Mouse (Mus musculus): ENCODE results near the gene Tnrc6b. TPM values are rescaled to one million over a fixed set of nuclear protein-coding genes. Genes with fewer than 3 reads are reported as not detected.

Gene Tnrc6b
- polyA plus RNA-seq, 1 experiment = 8.9 TPM

DNA sequence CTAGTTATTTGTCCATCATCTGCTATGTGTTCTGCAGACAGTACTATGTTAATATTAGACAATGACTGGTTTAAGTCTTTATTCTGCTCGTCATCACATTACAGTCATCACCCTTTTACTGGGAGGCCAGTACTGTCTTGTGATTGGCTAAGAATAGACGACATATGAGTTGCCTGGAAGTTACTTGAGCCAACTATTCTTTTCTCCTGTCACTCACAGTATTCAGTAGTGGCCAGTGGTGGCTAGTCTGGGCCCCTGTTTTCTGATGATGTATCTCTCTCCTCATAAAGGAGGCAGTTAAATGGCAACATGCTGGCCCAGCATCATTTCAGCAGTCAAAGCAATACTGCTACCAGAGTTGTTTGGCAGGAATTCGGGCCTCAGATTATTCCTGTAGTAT, 163.6 kb downstream of the Tnrc6b start:
- Histone ChIP-seq H3ac (ENCODE audit: control insufficient read depth, insufficient read length) (no peak overlapping the region), H3K27me3 (ENCODE audit: control insufficient read depth, insufficient read depth, insufficient read length) (no peaks in the 10 kb centered on the region), H3K79me2 (ENCODE audit: control insufficient read depth, insufficient read depth) (no peaks in the 10 kb centered on the region), H3K36me3 (ENCODE audit: control insufficient read depth, insufficient read depth) (peaks cover 32% of the 10 kb centered on the region), H3K4me3 (no peak overlapping the region), H3K4me2 (ENCODE audit: low read depth) (no peak overlapping the region)
- no peak for TF ChIP-seq REST (IDR thresholded peaks at IDR 0.05; ENCODE audit: insufficient read depth, insufficient read length)
- TF ChIP-seq CEBPB (IDR thresholded peaks at IDR 0.05; ENCODE audit: insufficient read depth, poor library complexity, severe bottlenecking) = no peak
- no peak for TF ChIP-seq MAX (IDR thresholded peaks at IDR 0.05; ENCODE audit: low read depth)
- no peak for TF ChIP-seq E2F4 (IDR thresholded peaks at IDR 0.05; ENCODE audit: insufficient read depth)
- no peak for TF ChIP-seq POLR2A (IDR thresholded peaks at IDR 0.05; ENCODE audit: insufficient read length, low read depth)
- TF ChIP-seq USF1 (IDR thresholded peaks at IDR 0.05; ENCODE audit: low read depth) = no peak
- TF ChIP-seq MYOG (IDR thresholded peaks at IDR 0.05; ENCODE audit: control insufficient read depth in 1 of 3, insufficient read depth in 1 of 3, insufficient read length in 2 of 3, low read depth in 2 of 3) = no peak
- TF ChIP-seq POLR2AphosphoS2 (IDR thresholded peaks at IDR 0.05; ENCODE audit: insufficient read length, low read depth) = no peak
- TF ChIP-seq SRF (IDR thresholded peaks at IDR 0.05; ENCODE audit: control insufficient read depth, insufficient read length, low read depth) = no peak
- TF ChIP-seq TCF12 (IDR thresholded peaks at IDR 0.05; ENCODE audit: insufficient read depth, poor library complexity, severe bottlenecking) = no peak
- TF ChIP-seq MYOD1 (IDR thresholded peaks at IDR 0.05; ENCODE audit: control insufficient read depth in 1 of 3, insufficient read length in 2 of 3, low read depth in 2 of 3) = no peak
- no peak for TF ChIP-seq TCF3 (IDR thresholded peaks at IDR 0.05; ENCODE audit: insufficient read length, low read depth)

DNA sequence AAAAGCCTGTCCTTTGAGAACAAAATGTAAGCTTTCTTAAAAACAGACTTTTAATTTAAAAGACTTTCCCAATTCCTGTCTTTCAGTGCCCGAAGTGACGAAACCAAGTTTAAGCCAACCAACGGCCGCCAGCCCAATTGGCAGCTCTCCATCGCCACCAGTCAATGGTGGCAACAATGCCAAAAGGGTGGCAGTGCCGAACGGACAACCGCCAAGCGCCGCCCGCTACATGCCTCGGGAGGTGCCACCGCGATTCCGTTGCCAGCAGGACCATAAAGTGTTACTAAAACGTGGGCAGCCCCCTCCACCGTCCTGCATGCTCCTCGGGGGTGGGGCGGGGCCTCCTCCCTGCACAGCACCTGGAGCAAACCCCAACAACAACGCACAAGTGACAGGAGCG, 165.1 kb downstream of the Tnrc6b start:
- peaks cover 39% of the 10 kb centered on the region for H3K36me3 ChIP-seq (ENCODE audit: control insufficient read depth, insufficient read depth)
- H3K27me3 ChIP-seq (ENCODE audit: control insufficient read depth, insufficient read depth, insufficient read length) = no peaks in the 10 kb centered on the region
- H3K4me3 ChIP-seq = no peak overlapping the region
- no peaks in the 10 kb centered on the region for H3K79me2 ChIP-seq (ENCODE audit: control insufficient read depth, insufficient read depth)
- H3ac ChIP-seq (ENCODE audit: control insufficient read depth, insufficient read length) = no peak overlapping the region
- no peak overlapping the region for H3K4me2 ChIP-seq (ENCODE audit: low read depth)
- TF ChIP-seq USF1 (IDR thresholded peaks at IDR 0.05; ENCODE audit: low read depth) (no peak), MAX (IDR thresholded peaks at IDR 0.05; ENCODE audit: low read depth) (no peak), REST (IDR thresholded peaks at IDR 0.05; ENCODE audit: insufficient read depth, insufficient read length) (no peak), SRF (IDR thresholded peaks at IDR 0.05; ENCODE audit: control insufficient read depth, insufficient read length, low read depth) (no peak), TCF12 (IDR thresholded peaks at IDR 0.05; ENCODE audit: insufficient read depth, poor library complexity, severe bottlenecking) (no peak), POLR2A (IDR thresholded peaks at IDR 0.05; ENCODE audit: insufficient read length, low read depth) (no peak), CEBPB (IDR thresholded peaks at IDR 0.05; ENCODE audit: insufficient read depth, poor library complexity, severe bottlenecking) (no peak), MYOD1 (IDR thresholded peaks at IDR 0.05; ENCODE audit: control insufficient read depth in 1 of 3, insufficient read length in 2 of 3, low read depth in 2 of 3) (no peak), TCF3 (IDR thresholded peaks at IDR 0.05; ENCODE audit: insufficient read length, low read depth) (no peak), E2F4 (IDR thresholded peaks at IDR 0.05; ENCODE audit: insufficient read depth) (no peak)

DNA sequence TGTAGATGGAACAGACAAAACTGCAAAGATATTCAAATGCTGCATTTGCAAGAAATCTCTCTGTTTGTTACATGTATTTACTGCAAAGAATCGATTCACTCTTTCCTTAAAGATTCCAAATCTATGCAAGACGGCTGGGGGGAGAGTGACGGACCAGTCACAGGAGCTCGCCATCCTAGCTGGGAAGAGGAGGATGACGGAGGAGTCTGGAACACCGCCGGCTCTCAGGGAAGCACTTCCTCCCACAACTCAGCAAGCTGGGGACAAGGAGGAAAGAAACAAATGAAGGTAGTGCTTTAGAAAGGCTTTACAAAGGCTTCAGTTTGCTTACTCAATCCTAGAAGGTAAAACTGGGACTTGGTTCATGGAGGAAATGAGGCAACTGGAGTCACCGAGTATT, 173.0 kb downstream of the Tnrc6b start:
- H3K27me3 ChIP-seq (ENCODE audit: control insufficient read depth, insufficient read depth, insufficient read length) = no peaks in the 10 kb centered on the region
- peaks cover 78% of the 10 kb centered on the region for H3K36me3 ChIP-seq (ENCODE audit: control insufficient read depth, insufficient read depth)
- no peak for TF ChIP-seq MYOG (IDR thresholded peaks at IDR 0.05; ENCODE audit: control insufficient read depth in 1 of 3, insufficient read depth in 1 of 3, insufficient read length in 2 of 3, low read depth in 2 of 3)
- no peak for TF ChIP-seq MYOD1 (IDR thresholded peaks at IDR 0.05; ENCODE audit: control insufficient read depth in 1 of 3, insufficient read length in 2 of 3, low read depth in 2 of 3)
- no peak for TF ChIP-seq E2F4 (IDR thresholded peaks at IDR 0.05; ENCODE audit: insufficient read depth)
- no peak for TF ChIP-seq REST (IDR thresholded peaks at IDR 0.05; ENCODE audit: insufficient read depth, insufficient read length)
- TF ChIP-seq MAX (IDR thresholded peaks at IDR 0.05; ENCODE audit: low read depth) = no peak
- TF ChIP-seq CEBPB (IDR thresholded peaks at IDR 0.05; ENCODE audit: insufficient read depth, poor library complexity, severe bottlenecking) = no peak
- no peak for TF ChIP-seq TCF12 (IDR thresholded peaks at IDR 0.05; ENCODE audit: insufficient read depth, poor library complexity, severe bottlenecking)
- TF ChIP-seq USF1 (IDR thresholded peaks at IDR 0.05; ENCODE audit: low read depth) = no peak
- TF ChIP-seq POLR2AphosphoS2 (IDR thresholded peaks at IDR 0.05; ENCODE audit: insufficient read length, low read depth) = no peak
- H3K4me3 ChIP-seq = no peak overlapping the region
- no peak overlapping the region for H3ac ChIP-seq (ENCODE audit: control insufficient read depth, insufficient read length)
- no peak overlapping the region for H3K4me2 ChIP-seq (ENCODE audit: low read depth)
- no peaks in the 10 kb centered on the region for H3K79me2 ChIP-seq (ENCODE audit: control insufficient read depth, insufficient read depth)

DNA sequence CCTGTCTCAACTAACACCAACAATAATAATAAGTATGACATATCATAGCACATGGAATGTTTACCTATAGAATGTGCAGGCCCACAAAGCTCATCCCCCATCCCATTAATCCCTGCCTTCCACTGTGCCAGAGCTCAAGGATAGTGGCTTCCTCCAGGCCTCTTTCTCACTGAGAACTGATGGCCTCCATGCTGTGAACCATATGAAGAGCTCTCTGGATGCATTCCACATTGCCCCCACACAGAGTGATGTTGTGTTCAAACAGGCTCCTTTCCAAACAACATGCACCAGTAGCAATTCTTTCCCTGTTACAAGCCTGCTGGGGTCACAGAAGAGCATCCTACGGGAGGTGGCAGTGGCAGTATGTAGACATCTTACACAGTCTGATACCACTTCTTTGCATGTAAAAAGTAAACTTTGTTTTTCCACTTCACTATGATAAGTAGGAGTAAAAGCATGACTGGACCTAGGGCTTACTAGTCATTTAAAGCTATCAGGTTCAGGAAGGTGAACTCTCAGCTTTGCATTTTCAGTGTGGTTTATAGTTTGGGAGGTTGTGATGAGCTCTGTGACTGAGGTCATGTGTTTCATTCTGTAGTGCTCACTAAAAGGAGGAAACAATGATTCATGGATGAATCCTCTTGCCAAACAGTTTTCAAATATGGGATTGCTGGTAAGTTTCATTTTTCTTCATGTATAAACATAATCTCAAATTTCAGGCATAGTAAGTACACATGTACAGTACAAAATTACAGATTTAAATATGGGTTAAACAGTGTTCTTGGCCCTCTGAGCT, 175.4 kb downstream of the Tnrc6b start:
- H3K79me2 ChIP-seq (ENCODE audit: control insufficient read depth, insufficient read depth) = no peaks in the 10 kb centered on the region
- TF ChIP-seq MYOD1 (IDR thresholded peaks at IDR 0.05; ENCODE audit: control insufficient read depth in 1 of 3, insufficient read length in 2 of 3, low read depth in 2 of 3) (no peak), TCF12 (IDR thresholded peaks at IDR 0.05; ENCODE audit: insufficient read depth, poor library complexity, severe bottlenecking) (no peak), POLR2AphosphoS2 (IDR thresholded peaks at IDR 0.05; ENCODE audit: insufficient read length, low read depth) (no peak), USF1 (IDR thresholded peaks at IDR 0.05; ENCODE audit: low read depth) (no peak), MAX (IDR thresholded peaks at IDR 0.05; ENCODE audit: low read depth) (no peak), MYOG (IDR thresholded peaks at IDR 0.05; ENCODE audit: control insufficient read depth in 1 of 3, insufficient read depth in 1 of 3, insufficient read length in 2 of 3, low read depth in 2 of 3) (no peak), POLR2A (IDR thresholded peaks at IDR 0.05; ENCODE audit: insufficient read length, low read depth) (no peak), SRF (IDR thresholded peaks at IDR 0.05; ENCODE audit: control insufficient read depth, insufficient read length, low read depth) (no peak), TCF3 (IDR thresholded peaks at IDR 0.05; ENCODE audit: insufficient read length, low read depth) (no peak), REST (IDR thresholded peaks at IDR 0.05; ENCODE audit: insufficient read depth, insufficient read length) (no peak), E2F4 (IDR thresholded peaks at IDR 0.05; ENCODE audit: insufficient read depth) (no peak), CEBPB (IDR thresholded peaks at IDR 0.05; ENCODE audit: insufficient read depth, poor library complexity, severe bottlenecking) (no peak)
- no peak overlapping the region for H3K4me3 ChIP-seq
- peaks cover 75% of the 10 kb centered on the region for H3K36me3 ChIP-seq (ENCODE audit: control insufficient read depth, insufficient read depth)
- H3K4me2 ChIP-seq (ENCODE audit: low read depth) = no peak overlapping the region
- H3K27me3 ChIP-seq (ENCODE audit: control insufficient read depth, insufficient read depth, insufficient read length) = no peaks in the 10 kb centered on the region
- H3ac ChIP-seq (ENCODE audit: control insufficient read depth, insufficient read length) = no peak overlapping the region
